Mouse (Mus musculus): ENCODE measurements at regions not wholly inside any gene's neighbourhood (a gene's known extent, or its start where the extent isn't known, plus 50 kb on each side); places are given as distances from the start of the nearest gene placed in this dataset.

GRCm38 (mm10) chr1:186183204-186183651 is 66.1 kb upstream of the Lyplal1 start:
- H3K27me3 ChIP-seq = no peaks in the 10 kb centered on the region
- peaks cover 14% of the 10 kb centered on the region; the same call in 1 of the 2 replicates for H3K4me1 ChIP-seq (replicated peaks)
- H3K27ac ChIP-seq = no peak overlapping the region
- no peak overlapping the region for H3K4me3 ChIP-seq
- 74% methylated on average over 8 of the region's 8 CpGs for WGBS
- no peaks in the 10 kb centered on the region for H3K36me3 ChIP-seq
- ATAC-seq (replicated peaks; ENCODE audit: insufficient number of reproducible peaks, insufficient read depth, low FRiP score, low read depth) = no peak
- H3K9me3 ChIP-seq (replicated peaks) = no peaks in the 10 kb centered on the region
- H3K4me2 ChIP-seq = peak overlapping the region; percentile 48
- no peak overlapping the region for H3K9ac ChIP-seq

- H3K27ac ChIP-seq = no peak overlapping the region
- no peaks in the 10 kb centered on the region for H3K36me3 ChIP-seq
- no peaks in the 10 kb centered on the region for H3K27me3 ChIP-seq
- 0 out of 2 replicates have a peak overlapping the region, but pooled peaks have one; percentile 16 for H3K9ac ChIP-seq
- peak overlapping the region; percentile 48 for H3K4me2 ChIP-seq
- 40% methylated on average over 23 of the region's 23 CpGs for WGBS
- no peak; the same call in 1 of the 2 replicates for ATAC-seq (replicated peaks; ENCODE audit: insufficient number of reproducible peaks, insufficient read depth, low FRiP score, low read depth)
- H3K4me3 ChIP-seq = 0 out of 2 replicates have a peak overlapping the region, but pooled peaks have one; percentile 13
- peaks cover 14% of the 10 kb centered on the region; the same call in 1 of the 2 replicates for H3K4me1 ChIP-seq (replicated peaks)
- no peaks in the 10 kb centered on the region for H3K9me3 ChIP-seq (replicated peaks)
Observed at GRCm38 (mm10) chr1:186182498-186183203, 65.5 kb upstream of the Lyplal1 start.

GRCm38 (mm10) chr1:186177019-186177418 is 59.9 kb upstream of the Lyplal1 start:
- no peak overlapping the region for H3K4me2 ChIP-seq
- no peak overlapping the region for H3K4me3 ChIP-seq
- H3K27me3 ChIP-seq = no peaks in the 10 kb centered on the region
- H3K36me3 ChIP-seq = no peaks in the 10 kb centered on the region
- WGBS = 55% methylated on average over 3 of the region's 3 CpGs
- no peak overlapping the region for H3K9ac ChIP-seq
- no peaks in the 10 kb centered on the region for H3K4me1 ChIP-seq (replicated peaks)
- ATAC-seq (replicated peaks; ENCODE audit: insufficient number of reproducible peaks, insufficient read depth, low FRiP score, low read depth) = no peak
- no peaks in the 10 kb centered on the region for H3K9me3 ChIP-seq (replicated peaks)
- H3K27ac ChIP-seq = no peak overlapping the region

GRCm38 (mm10) chr1:186173472-186174014 is 56.4 kb upstream of the Lyplal1 start:
- Histone ChIP-seq H3K4me1 (replicated peaks) (no peaks in the 10 kb centered on the region), H3K9ac (no peak overlapping the region), H3K4me3 (no peak overlapping the region), H3K36me3 (no peaks in the 10 kb centered on the region), H3K9me3 (replicated peaks) (no peaks in the 10 kb centered on the region), H3K27ac (no peak overlapping the region), H3K4me2 (no peak overlapping the region), H3K27me3 (no peaks in the 10 kb centered on the region)
- WGBS = 38% methylated on average over 8 of the region's 8 CpGs
- ATAC-seq (replicated peaks; ENCODE audit: insufficient number of reproducible peaks, insufficient read depth, low FRiP score, low read depth) = no peak

- Histone ChIP-seq H3K9ac (no peak overlapping the region), H3K4me1 (replicated peaks) (no peaks in the 10 kb centered on the region), H3K36me3 (no peaks in the 10 kb centered on the region), H3K4me2 (no peak overlapping the region), H3K27ac (no peak overlapping the region), H3K9me3 (replicated peaks) (no peaks in the 10 kb centered on the region), H3K27me3 (no peaks in the 10 kb centered on the region), H3K4me3 (no peak overlapping the region)
- 85% methylated on average over 6 of the region's 6 CpGs for WGBS
- no peak for ATAC-seq (replicated peaks; ENCODE audit: insufficient number of reproducible peaks, insufficient read depth, low FRiP score, low read depth)
Observed at GRCm38 (mm10) chr1:186171691-186172090, 54.6 kb upstream of the Lyplal1 start.

All from heart, embryonic 15.5 days (tissue).